Mouse (Mus musculus) B cell, adult (primary cell): Measurements from ENCODE around the gene Krt6a. TPM values are rescaled to one million over a fixed set of nuclear protein-coding genes. Genes with fewer than 3 reads are reported as not detected.

ENCODE experiments used
- total RNA-seq: library from RNA; stranded (reverse); gene quantifications from 4 replicates; pipeline ENCODE4 v1.2.4, GENCODE M21; 2023; ENCODE audit not compliant: inconsistent age

Gene Krt6a
- not detected in 4 replicates for total RNA-seq

DNA sequence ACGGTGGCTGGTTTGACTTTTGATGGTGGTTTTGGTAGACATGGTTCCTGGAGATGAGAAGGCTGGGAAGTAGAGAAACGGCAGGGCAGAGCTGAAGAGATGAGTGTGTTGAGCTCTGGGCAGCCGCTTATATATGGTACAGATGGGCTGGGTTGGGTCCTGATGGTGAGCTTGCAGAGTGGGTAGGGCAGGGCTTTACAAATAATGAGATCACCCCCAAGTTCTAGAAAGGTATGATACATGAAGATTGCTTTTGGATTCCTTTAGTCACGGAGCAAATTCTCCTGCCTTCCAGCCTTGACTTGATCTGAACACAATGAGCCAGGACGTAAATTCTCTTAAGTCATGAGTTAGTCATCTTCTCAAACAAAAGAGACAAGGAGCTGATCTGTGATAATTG lies at the start of gene Krt6a:
Gene Krt6a (minus strand): TSS at position 101 of the 400 bp plus-strand sequence.

GRCm38 (mm10) chr15:101742711-101743110 lies 48.6 kb upstream of the Krt6a start, which contains the start of gene Krt71:
Krt71 (minus strand) TSS chr15:101743109.

DNA sequence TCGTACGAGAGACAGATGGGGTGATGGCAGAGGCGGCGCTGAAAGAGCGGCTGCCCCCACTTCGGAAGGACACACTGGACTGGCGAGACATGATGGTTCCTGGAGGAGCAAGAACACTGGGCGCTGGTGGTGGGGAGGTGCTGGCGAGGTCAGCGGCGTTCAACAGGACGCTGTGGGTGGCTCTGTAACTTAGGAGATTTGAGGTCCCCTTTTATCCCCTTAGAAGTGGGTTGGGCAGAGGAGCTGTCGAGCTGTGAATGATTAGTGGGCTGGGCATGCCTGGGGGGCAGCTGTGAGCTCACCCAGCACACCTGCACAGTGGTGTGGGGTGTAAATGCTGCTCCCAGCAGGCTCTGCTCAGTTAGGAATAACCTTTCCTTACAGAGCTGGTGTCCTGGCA lies 18.6 kb upstream of the Krt6a start, which contains the start of gene Krt5:
Gene Krt5 (minus strand): TSS at position 179 of the 400 bp plus-strand sequence.

GRCm38 (mm10) chr15:101680187-101680586 lies 13.9 kb downstream of the Krt6a start, which contains the start of gene Krt6b:
Krt6b (minus strand) TSS chr15:101680287.

GRCm38 (mm10) chr15:101647280-101647679 lies 46.8 kb downstream of the Krt6a start, which contains the start of gene Gm5478:
Gm5478 (minus strand) TSS chr15:101647380.

Other genes starting within 250 kb of the Krt6a start
- gene Krt88, start 246.6 kb downstream of the Krt6a start, total RNA-seq, result not detected in 4 replicates
- gene Krt81, start 230.6 kb downstream of the Krt6a start, total RNA-seq, result not detected in 4 replicates
- gene Krt86, start 220.8 kb downstream of the Krt6a start, total RNA-seq, result not detected in 4 replicates
- gene Krt83, start 202.8 kb downstream of the Krt6a start, total RNA-seq, result not detected in 4 replicates
- gene Gm49425, start 177.0 kb downstream of the Krt6a start, total RNA-seq, result not detected in 4 replicates
- not detected in 4 replicates for gene Krt84, start 161.5 kb downstream of the Krt6a start, total RNA-seq
- not detected in 4 replicates for gene Krt82, start 143.6 kb downstream of the Krt6a start, total RNA-seq
- gene Krt90, start 131.4 kb downstream of the Krt6a start, total RNA-seq, result not detected in 4 replicates
- not detected in 4 replicates for gene Krt75, start 120.4 kb downstream of the Krt6a start, total RNA-seq
- not detected in 4 replicates for gene Gm5414, start 66.1 kb downstream of the Krt6a start, total RNA-seq
- not detected in 4 replicates for gene Gm5478, start 46.9 kb downstream of the Krt6a start, total RNA-seq
- not detected in 4 replicates for gene Krt6b, start 14.0 kb downstream of the Krt6a start, total RNA-seq
- gene Krt5, start 18.6 kb upstream of the Krt6a start, total RNA-seq, result not detected in 4 replicates
- gene Krt71, start 48.8 kb upstream of the Krt6a start, total RNA-seq, result not detected in 4 replicates
- not detected in 4 replicates for gene Krt72, start 92.2 kb upstream of the Krt6a start, total RNA-seq
- not detected in 4 replicates for gene Krt73, start 108.0 kb upstream of the Krt6a start, total RNA-seq
- gene Krt2, start 123.9 kb upstream of the Krt6a start, total RNA-seq, result not detected in 4 replicates
- not detected in 4 replicates for gene Krt1, start 156.5 kb upstream of the Krt6a start, total RNA-seq
- not detected in 4 replicates for gene Krt77, start 175.4 kb upstream of the Krt6a start, total RNA-seq
- gene Krt76, start 198.6 kb upstream of the Krt6a start, total RNA-seq, result not detected in 4 replicates
- gene Krt4, start 230.4 kb upstream of the Krt6a start, total RNA-seq, result not detected in 4 replicates
- gene Krt79, start 246.0 kb upstream of the Krt6a start, total RNA-seq, result not detected in 4 replicates